Mouse (Mus musculus) effector memory CD4-positive, alpha-beta T cell, adult 5 months (primary cell): ENCODE results near the gene Slc38a2. TPM values are rescaled to one million over a fixed set of nuclear protein-coding genes. Genes with fewer than 3 reads are reported as not detected.

Experiments
- polyA plus RNA-seq: library from polyadenylated mRNA; unstranded; fragments of 100-300 nt; shearing (Covaris generic); gene quantifications from one replicate; pipeline ENCODE4 v1.2.1, GENCODE M21; 2017

The Slc38a2 gene
- polyA plus RNA-seq: 343 TPM

DNA sequence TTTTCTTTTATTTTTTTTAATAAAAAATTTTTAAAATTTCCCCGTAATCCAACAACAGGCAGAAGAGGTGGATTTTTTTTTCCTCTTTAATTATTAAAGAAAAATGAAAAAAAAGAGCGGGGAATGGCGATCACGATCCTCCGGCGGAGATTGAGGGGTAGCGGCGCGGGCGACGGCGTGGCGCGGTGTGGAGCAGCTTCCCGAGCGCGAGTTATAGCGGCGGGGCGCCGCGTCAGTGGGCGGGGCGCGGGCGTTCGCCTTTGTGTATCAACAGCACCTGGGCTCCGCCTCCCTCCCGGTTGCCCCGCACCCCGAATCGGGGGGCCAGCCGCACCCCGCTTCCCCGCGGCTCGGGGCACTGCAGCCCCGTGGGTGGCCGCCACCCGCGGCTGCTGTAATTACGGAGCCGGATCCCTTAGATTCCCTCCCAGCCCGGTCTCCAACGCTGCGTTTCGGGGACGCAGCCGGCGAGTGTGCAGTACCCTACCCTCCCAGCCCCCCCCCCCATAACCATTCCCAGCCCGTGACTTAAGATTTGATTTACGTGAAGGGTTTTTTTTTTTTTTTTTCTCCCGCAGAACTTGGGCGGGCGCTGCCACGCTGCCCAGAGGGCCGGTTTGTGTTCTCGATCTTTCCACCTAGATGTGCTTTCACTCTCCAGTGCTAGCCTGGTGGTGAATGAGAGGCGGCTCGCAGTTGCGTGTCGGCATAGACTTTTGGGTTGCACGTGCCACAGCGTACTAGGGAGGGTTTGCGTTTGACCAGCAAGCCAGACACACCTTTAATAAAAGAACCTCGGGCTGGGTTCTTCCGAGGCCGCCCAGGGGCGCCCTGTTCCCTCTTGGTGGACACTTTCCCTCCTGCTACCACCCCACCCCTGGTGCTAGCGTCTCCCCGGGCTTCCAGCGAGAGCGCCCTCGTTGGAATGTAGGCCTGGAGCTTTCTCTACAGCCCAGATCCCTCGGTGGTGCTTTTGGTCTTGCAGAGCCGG is at the start of gene Slc38a2:
Gene Slc38a2, minus strand, starts transcription at position 210 of the 991 bp plus-strand sequence.

DNA sequence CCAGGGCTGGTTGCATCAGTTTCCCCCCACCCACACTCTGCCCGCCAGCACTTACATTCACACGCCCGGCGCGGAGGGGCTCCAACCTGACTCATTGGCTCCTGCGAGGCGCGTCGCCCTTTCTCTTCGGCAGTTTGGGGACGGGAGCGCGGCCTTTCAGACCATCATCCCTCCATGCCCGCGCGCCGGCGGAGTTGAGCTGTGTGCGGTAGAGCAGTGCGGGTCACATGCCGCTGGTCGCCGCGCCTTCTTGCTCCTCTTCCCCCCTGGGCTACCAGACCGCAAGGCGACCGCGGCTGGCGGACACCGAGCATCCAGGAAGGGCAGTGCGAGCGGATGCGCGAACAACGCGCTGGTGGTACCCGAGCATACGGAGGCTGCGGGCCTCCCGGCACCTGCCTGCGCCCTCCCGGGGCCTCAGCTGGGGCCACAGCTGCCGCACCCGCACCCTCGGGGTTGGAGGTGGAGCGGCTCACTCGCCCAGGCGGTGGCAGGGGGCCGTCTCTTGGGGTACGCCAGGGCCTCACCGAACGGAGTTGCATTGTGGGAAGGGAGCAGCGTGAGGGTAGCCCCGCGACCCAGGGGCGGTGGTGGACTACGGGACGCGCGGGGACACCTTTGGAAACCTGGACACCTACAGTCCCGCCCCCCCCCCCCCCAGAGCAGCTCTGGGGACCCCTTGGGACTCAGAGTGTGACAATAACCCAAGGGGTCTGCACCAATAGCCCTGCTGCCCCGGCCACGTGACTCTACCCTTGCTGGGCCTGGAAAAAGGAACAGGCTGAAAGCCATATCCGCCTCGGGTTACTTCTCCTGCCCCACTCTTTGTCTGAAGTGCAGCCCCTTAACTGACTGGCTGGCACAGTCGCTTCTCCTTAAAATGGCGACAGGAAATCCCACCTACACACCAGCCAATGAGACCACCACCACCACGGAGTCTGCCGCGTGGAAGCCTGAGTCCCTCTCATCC is 56.8 kb downstream of the Slc38a2 start, which contains the start of gene Slc38a1:
Gene Slc38a1, minus strand, starts transcription at position 478 of the 970 bp plus-strand sequence.

Other genes starting within 250 kb of the Slc38a2 start
- gene Scaf11, start 238.9 kb downstream of the Slc38a2 start, polyA plus RNA-seq: 78.6 TPM
- gene Slc38a1, start 56.8 kb downstream of the Slc38a2 start, polyA plus RNA-seq: 218 TPM